In genomic region chr8:3275189-3275588, GRCm38 (mm10) we compare ENCODE assay signal across 23 mouse cellular contexts. TPM values are rescaled to one million over a fixed set of nuclear protein-coding genes. Genes with fewer than 3 reads are reported as not detected.
DNase-seq lines count a peak whose midpoint lies in the region; ATAC-seq lines count a peak whose summit lies in the region.
"Had no signal": no experiment of that assay in that cellular context is flagged by ENCODE, and none has a peak within 500 bp of the region (broad histone marks: within the 10 kb centered on the region; RNA-seq: fewer than 3 reads in every experiment).

No protein-coding gene starts in this region.

- H3K27ac ChIP-seq in heart, embryonic 13.5 days (replicated peaks), result no peak overlapping the region
- no peak overlapping the region for H3K27ac ChIP-seq in midbrain, embryonic 11.5 days (ENCODE audit: low read depth, low read length)
- H3K27ac ChIP-seq in midbrain, embryonic 10.5 days (replicated peaks), result no peak overlapping the region
- H3K27ac ChIP-seq in brown adipose tissue, adult 24 weeks (replicated peaks; ENCODE audit: low read depth, low read length), result 0 out of 2 replicates have a peak overlapping the region, but pooled peaks have one; percentile 23

- peaks cover 21% of the 10 kb centered on the region for H3K36me3 ChIP-seq in heart, embryonic 13.5 days
- H3K36me3 ChIP-seq in midbrain, embryonic 11.5 days (ENCODE audit: control insufficient read depth, insufficient read depth, low read length), result no peaks in the 10 kb centered on the region
- H3K36me3 ChIP-seq in midbrain, embryonic 10.5 days, result 0 out of 2 replicates have a peak, but pooled peaks cover 8% of the 10 kb centered on the region
- H3K36me3 ChIP-seq: G1E had no signal

- no peaks in the 10 kb centered on the region for H3K9me3 ChIP-seq in heart, embryonic 13.5 days
- no peaks in the 10 kb centered on the region for H3K9me3 ChIP-seq in midbrain, embryonic 11.5 days (ENCODE audit: control insufficient read depth, low read length)
- H3K9me3 ChIP-seq in midbrain, embryonic 10.5 days (replicated peaks), result no peaks in the 10 kb centered on the region; the same call in 1 of the 2 replicates
- H3K9me3 ChIP-seq: G1E had no signal

- WGBS in heart, embryonic 13.5 days, result 71% methylated on average over 5 of the region's 5 CpGs
- 83% methylated on average over 5 of the region's 5 CpGs for WGBS in midbrain, embryonic 11.5 days
- 84% methylated on average over 5 of the region's 5 CpGs for WGBS in midbrain, embryonic 10.5 days

- DNase-seq in heart, adult 11 months, result peak; percentile 83
- DNase-seq in heart, postnatal 4 days, result no peak
- no peak for DNase-seq in heart, postnatal 25 days (ENCODE audit: low spot score)
- DNase-seq in midbrain, embryonic 11.5 days (ENCODE audit: low spot score, missing footprints), result peak; percentile 62
- DNase-seq in midbrain, embryonic 10.5 days (ENCODE audit: low spot score), result no peak
- DNase-seq in layer of hippocampus, adult 11-12 months (ENCODE audit: low spot score), result no peak
- DNase-seq: adrenal gland, adult 2 months; adrenal gland, adult 8-10 months; adrenal gland, postnatal 10 days; adrenal gland, postnatal 14 days; adrenal gland, postnatal 25 days; adrenal gland, postnatal 36 days; B cell, adult 2 months; cerebellum, adult 11 months; cerebellum, adult 11-12 months; cerebellum, adult 18-20 months had no signal

- H3K27me3 ChIP-seq in heart, embryonic 13.5 days (replicated peaks), result no peaks in the 10 kb centered on the region
- H3K27me3 ChIP-seq in midbrain, embryonic 11.5 days (ENCODE audit: control insufficient read depth, insufficient read depth, low read length), result no peaks in the 10 kb centered on the region; the same call in 1 of the 2 replicates
- no peaks in the 10 kb centered on the region for H3K27me3 ChIP-seq in midbrain, embryonic 10.5 days (ENCODE audit: low read depth, poor library complexity, severe bottlenecking)
- H3K27me3 ChIP-seq: CH12.LX, Patski had no signal

- no peak overlapping the region for H3K4me2 ChIP-seq in heart, embryonic 13.5 days
- no peak overlapping the region for H3K4me2 ChIP-seq in midbrain, embryonic 11.5 days

- H3K9ac ChIP-seq in heart, embryonic 13.5 days, result 0 out of 2 replicates have a peak overlapping the region, but pooled peaks have one; percentile 14
- H3K9ac ChIP-seq in midbrain, embryonic 11.5 days (ENCODE audit: low read length), result no peak overlapping the region

- no peak overlapping the region for H3K4me3 ChIP-seq in heart, embryonic 13.5 days
- H3K4me3 ChIP-seq in midbrain, embryonic 11.5 days (ENCODE audit: low read depth, low read length), result no peak overlapping the region
- H3K4me3 ChIP-seq in midbrain, embryonic 10.5 days, result no peak overlapping the region
- H3K4me3 ChIP-seq in brown adipose tissue, adult 24 weeks (ENCODE audit: insufficient read depth, low read depth, low read length), result no peak overlapping the region

- peaks cover 53% of the 10 kb centered on the region for H3K4me1 ChIP-seq in heart, embryonic 13.5 days
- peaks cover 11% of the 10 kb centered on the region for H3K4me1 ChIP-seq in midbrain, embryonic 11.5 days (ENCODE audit: control insufficient read depth, insufficient read depth, low read length)
- peaks cover 26% of the 10 kb centered on the region for H3K4me1 ChIP-seq in midbrain, embryonic 10.5 days
- H3K4me1 ChIP-seq in brown adipose tissue, adult 24 weeks (ENCODE audit: control insufficient read depth, insufficient read depth, insufficient read length, low read length), result peaks cover 29% of the 10 kb centered on the region

- intact Hi-C loops in heart, postnatal 25 days (cut with DNase I), result loop anchor here (5.0 kb wide), 2 partner anchors 38 to 57 kb away; no protein-coding TSS in a partner anchor

- ATAC-seq in heart, embryonic 13.5 days (ENCODE audit: extremely low read depth, insufficient number of reproducible peaks, low FRiP score, low TSS enrichment), result no peak
- no peak for ATAC-seq in midbrain, embryonic 11.5 days (ENCODE audit: low FRiP score)
- ATAC-seq: activated CD4-positive, CD25-positive, alpha-beta regulatory T cell, adult 4 months; CD4-positive, CD25-positive, alpha-beta regulatory T cell, adult 4 months; Patski had no signal

RNA-seq across cellular contexts. Expression of gene Insr, which starts 4.2 kb away (rescaled TPM):
- 100 to 1,000 TPM; 118 to 122 TPM for total RNA-seq in heart, postnatal 4 days (2021)
- polyA plus RNA-seq in heart, embryonic 13.5 days (2015; fragmentation: Nextera tagmentation; extraction: Ambion mirVana), result 47.7 and 52.0 TPM in 2 replicates
- total RNA-seq in heart, postnatal 25 days (2021), result 100 to 1,000 TPM; 118 to 122 TPM
- 31.5 and 31.7 TPM in 2 replicates for polyA plus RNA-seq in midbrain, embryonic 11.5 days (2014; fragmentation: Nextera tagmentation; extraction: Ambion mirVana)
- 21.9 and 26.3 TPM in 2 replicates for polyA plus RNA-seq in midbrain, embryonic 10.5 days (2016; fragmentation: Nextera tagmentation; extraction: Ambion mirVana)
- polyA plus RNA-seq in brown adipose tissue, adult 24 weeks (2012; ENCODE audit: insufficient read depth, insufficient read length, missing spikeins), result 25.0 and 35.7 TPM in 2 replicates

Comparison
In these comparisons a context has a peak if more than half of its experiments do, and no peak if none do; other contexts are left out.
1. DNase-seq: peak in heart, adult 11 months (single experiment) and midbrain, embryonic 11.5 days (single experiment); none in heart, postnatal 4 days (single experiment), heart, postnatal 25 days (single experiment), midbrain, embryonic 10.5 days (single experiment) and layer of hippocampus, adult 11-12 months (single experiment).